Mouse (Mus musculus) kidney, embryonic 14.5 days (tissue): ENCODE measurements around the gene BC052040. TPM values are rescaled to one million over a fixed set of nuclear protein-coding genes. Genes with fewer than 3 reads are reported as not detected.
A peak's percentile ranks its signal among the peaks of the same experiment; 100 is the strongest.

Source experiments
- ATAC-seq: fragments of 200-750 bp; cut with Nextera tagmentation; 2 replicates; pipeline ENCODE4 v1.8.0; 2017; ENCODE audit warnings: moderate number of reproducible peaks, mild to moderate bottlenecking, moderate TSS enrichment, moderate library complexity; ENCODE audit not compliant: low FRiP score, low TSS enrichment
- H3K27ac ChIP-seq: fragments of 300-500 bp; sonication (generic); 2 replicates; pipeline ENCODE4 v1.5.1; 2014; ENCODE audit warnings: low read depth, mild to moderate bottlenecking, low read length, moderate library complexity, mixed read lengths
- H3K27me3 ChIP-seq: fragments of 300-500 bp; sonication (generic); 2 replicates; pipeline ENCODE4 v1.6.1; 2014; ENCODE audit warnings: mild to moderate bottlenecking, low read length; ENCODE audit not compliant: control insufficient read depth, insufficient read depth
- H3K36me3 ChIP-seq: fragments of 300-500 bp; sonication (generic); 2 replicates; pipeline ENCODE4 v1.6.1; 2014; ENCODE audit warnings: low read length, mixed read lengths; ENCODE audit not compliant: control insufficient read depth, insufficient read depth
- H3K4me1 ChIP-seq: fragments of 300-500 bp; sonication (generic); 2 replicates; pipeline ENCODE4 v1.6.1; 2014; ENCODE audit warnings: low read length, mixed read lengths; ENCODE audit not compliant: control insufficient read depth, insufficient read depth
- H3K4me2 ChIP-seq: fragments of 300-500 bp; sonication (generic); replicated peaks from 2 replicates; pipeline ENCODE4 v1.6.1; 2014; ENCODE audit warnings: low read depth, mild to moderate bottlenecking, low read length
- H3K4me3 ChIP-seq: fragments of 300-500 bp; sonication (generic); 2 replicates; pipeline ENCODE4 v1.5.1; 2014; ENCODE audit warnings: mild to moderate bottlenecking, low read length
- H3K9ac ChIP-seq: fragments of 300-500 bp; sonication (generic); 2 replicates; pipeline ENCODE4 v1.6.1; 2014; ENCODE audit warnings: low read depth, mild to moderate bottlenecking, low read length, moderate library complexity
- H3K9me3 ChIP-seq: fragments of 300-500 bp; sonication (generic); 2 replicates; pipeline ENCODE4 v1.6.1; 2016; ENCODE audit warnings: low read length; ENCODE audit not compliant: control insufficient read depth
- WGBS: fragments of 180-500 bp; shearing (Covaris S2); extraction: QIAGEN DNeasy Blood & Tissue Kit; methylation state at CpG from one replicate; pipeline ENCODE4 v1.1.7; 2014; 5-methylcytosine and 5-hydroxymethylcytosine counted together
- polyA plus RNA-seq: library from polyadenylated mRNA; unstranded; fragments of >200 nt; fragmentation: Nextera tagmentation; extraction: Ambion mirVana; gene quantifications from 2 replicates; pipeline ENCODE4 v1.2.1, GENCODE M21; 2014

BC052040 gene
- polyA plus RNA-seq, 1 experiment from 2014 or later: 16.2 TPM

GRCm38 (mm10) chr2:115563436-115564093, 18.0 kb upstream of the BC052040 start:
- no peaks in the 10 kb centered on the region for H3K9me3 ChIP-seq
- no peaks in the 10 kb centered on the region for H3K36me3 ChIP-seq
- H3K27me3 ChIP-seq: no peaks in the 10 kb centered on the region
- peak overlapping the region; percentile 42; the same call in 1 of the 2 replicates for H3K27ac ChIP-seq
- 55% methylated on average over 6 of the region's 6 CpGs for WGBS
- ATAC-seq: peak; percentile 46; the same call in 1 of the 2 replicates
- H3K4me3 ChIP-seq: no peak overlapping the region
- no peak overlapping the region for H3K4me2 ChIP-seq
- H3K4me1 ChIP-seq: no peaks in the 10 kb centered on the region
- H3K9ac ChIP-seq: no peak overlapping the region

GRCm38 (mm10) chr2:115571996-115572395, 9.5 kb upstream of the BC052040 start:
- WGBS: 77% methylated on average over 1 of the region's 1 CpGs
- H3K4me1 ChIP-seq: no peaks in the 10 kb centered on the region
- H3K4me2 ChIP-seq: no peak overlapping the region
- no peaks in the 10 kb centered on the region for H3K9me3 ChIP-seq
- H3K36me3 ChIP-seq: no peaks in the 10 kb centered on the region
- ATAC-seq: no peak
- no peak overlapping the region for H3K9ac ChIP-seq
- no peak overlapping the region for H3K4me3 ChIP-seq
- no peaks in the 10 kb centered on the region for H3K27me3 ChIP-seq
- no peak overlapping the region for H3K27ac ChIP-seq

GRCm38 (mm10) chr2:115574802-115575201, 6.7 kb upstream of the BC052040 start:
- ATAC-seq: no peak
- no peak overlapping the region for H3K9ac ChIP-seq
- WGBS: 70% methylated on average over 5 of the region's 5 CpGs

GRCm38 (mm10) chr2:115579171-115579900, 2.2 kb upstream of the BC052040 start:
- H3K9me3 ChIP-seq: no peaks in the 10 kb centered on the region
- H3K27ac ChIP-seq: peak overlapping the region; percentile 85
- H3K27me3 ChIP-seq: no peaks in the 10 kb centered on the region
- peak overlapping the region; percentile 51 for H3K9ac ChIP-seq
- H3K4me1 ChIP-seq: peaks cover 8% of the 10 kb centered on the region
- peak; percentile 56; the same call in 1 of the 2 replicates for ATAC-seq
- peak overlapping the region; percentile 52 for H3K4me2 ChIP-seq
- peak overlapping the region; percentile 24; the same call in 1 of the 2 replicates for H3K4me3 ChIP-seq
- WGBS: 25% methylated on average over 18 of the region's 18 CpGs
- no peaks in the 10 kb centered on the region for H3K36me3 ChIP-seq

More at GRCm38 (mm10) chr2:115574802-115575201, 6.7 kb upstream of the BC052040 start:
- Histone ChIP-seq H3K27ac (no peak overlapping the region), H3K9me3 (no peaks in the 10 kb centered on the region), H3K27me3 (no peaks in the 10 kb centered on the region), H3K36me3 (no peaks in the 10 kb centered on the region), H3K4me2 (no peak overlapping the region), H3K4me3 (no peak overlapping the region), H3K4me1 (peaks cover 5% of the 10 kb centered on the region)

GRCm38 (mm10) chr2:115579976-115580375, 1.5 kb upstream of the BC052040 start:
- H3K4me3 ChIP-seq: peak overlapping the region; percentile 24; the same call in 1 of the 2 replicates
- no peak overlapping the region for H3K9ac ChIP-seq
- H3K36me3 ChIP-seq: no peaks in the 10 kb centered on the region
- H3K4me1 ChIP-seq: peaks cover 8% of the 10 kb centered on the region
- H3K9me3 ChIP-seq: no peaks in the 10 kb centered on the region
- peak overlapping the region; percentile 85; the same call in 1 of the 2 replicates for H3K27ac ChIP-seq
- ATAC-seq: no peak
- H3K4me2 ChIP-seq: peak overlapping the region; percentile 52
- WGBS: 44% methylated on average over 6 of the region's 6 CpGs
- no peaks in the 10 kb centered on the region for H3K27me3 ChIP-seq

- Histone ChIP-seq H3K27me3 (no peaks in the 10 kb centered on the region), H3K4me2 (peak overlapping the region; percentile 54), H3K9ac (peak overlapping the region; percentile 64), H3K27ac (peak overlapping the region; percentile 51; the same call in 1 of the 2 replicates), H3K36me3 (no peaks in the 10 kb centered on the region), H3K4me3 (peak overlapping the region; percentile 55), H3K9me3 (no peaks in the 10 kb centered on the region), H3K4me1 (peaks cover 8% of the 10 kb centered on the region)
- 66% methylated on average over 10 of the region's 10 CpGs for WGBS
- no peak; the same call in 1 of the 2 replicates for ATAC-seq
Observed at GRCm38 (mm10) chr2:115581989-115582608, 583 bp downstream of the BC052040 start.

- no peak overlapping the region for H3K9ac ChIP-seq
- H3K36me3 ChIP-seq: no peaks in the 10 kb centered on the region
- no peaks in the 10 kb centered on the region for H3K27me3 ChIP-seq
- no peak for ATAC-seq
- no peak overlapping the region for H3K4me3 ChIP-seq
- H3K27ac ChIP-seq: no peak overlapping the region
- no peaks in the 10 kb centered on the region for H3K9me3 ChIP-seq
- H3K4me1 ChIP-seq: peaks cover 8% of the 10 kb centered on the region
- H3K4me2 ChIP-seq: no peak overlapping the region
Observed at GRCm38 (mm10) chr2:115583776-115584175, 2.3 kb downstream of the BC052040 start.

- Histone ChIP-seq H3K27me3 (no peaks in the 10 kb centered on the region), H3K4me3 (no peak overlapping the region), H3K4me2 (no peak overlapping the region), H3K36me3 (no peaks in the 10 kb centered on the region), H3K4me1 (0 out of 2 replicates have a peak, but pooled peaks cover 5% of the 10 kb centered on the region), H3K9me3 (no peaks in the 10 kb centered on the region), H3K27ac (no peak overlapping the region), H3K9ac (no peak overlapping the region)
- no peak for ATAC-seq
- WGBS: 88% methylated on average over 2 of the region's 2 CpGs
Observed at GRCm38 (mm10) chr2:115590602-115591001, 9.1 kb downstream of the BC052040 start.
